In genomic region chr11:53794015-53794414, GRCm38 (mm10) we compare ENCODE assay signal across 10 mouse cellular contexts. TPM values are rescaled to one million over a fixed set of nuclear protein-coding genes. Genes with fewer than 3 reads are reported as not detected.
DNase-seq lines count a peak whose midpoint lies in the region; ATAC-seq and TF ChIP-seq lines count a peak whose summit lies in the region.
"Had no signal": no experiment of that assay in that cellular context is flagged by ENCODE, and none has a peak within 500 bp of the region (broad histone marks: within the 10 kb centered on the region; RNA-seq: fewer than 3 reads in every experiment).

No protein-coding gene starts in this region.

- 72% methylated on average over 3 of the region's 3 CpGs for WGBS in kidney, postnatal 0 days
- 86% methylated on average over 3 of the region's 3 CpGs for WGBS in midbrain, postnatal 0 days

- no peak overlapping the region for H3K4me2 ChIP-seq in kidney, postnatal 0 days (ENCODE audit: low read length)
- H3K4me2 ChIP-seq in midbrain, postnatal 0 days (ENCODE audit: low read depth, low read length, poor library complexity, severe bottlenecking) = no peak overlapping the region
- H3K4me2 ChIP-seq: embryonic facial prominence, embryonic 12.5 days had no signal

- ATAC-seq in kidney, postnatal 0 days (replicated peaks; ENCODE audit: low FRiP score, low read depth) = no peak
- no peak for ATAC-seq in midbrain, postnatal 0 days (ENCODE audit: low FRiP score)

- no peak for DNase-seq in kidney, postnatal 0 days (ENCODE audit: low spot score)
- DNase-seq in kidney, adult 9 months = no peak
- DNase-seq in NIH3T3 (ENCODE audit: low read depth) = peak; percentile 16
- peak; percentile 33 for DNase-seq in liver
- peak; percentile 52 to 76 for DNase-seq in spleen, postnatal 4 days (ENCODE audit: low spot score in 2 of 2)
- DNase-seq in yolk sac, embryonic 10.5 days (ENCODE audit: low spot score) = no peak
- no peak for DNase-seq in midbrain, postnatal 0 days (ENCODE audit: low spot score)
- no peak for DNase-seq in urinary bladder, postnatal 10 days (ENCODE audit: low spot score)

- no peaks in the 10 kb centered on the region for H3K9me3 ChIP-seq in kidney, postnatal 0 days (replicated peaks; ENCODE audit: low read length)
- H3K9me3 ChIP-seq in midbrain, postnatal 0 days (ENCODE audit: low read length) = no peaks in the 10 kb centered on the region
- H3K9me3 ChIP-seq: embryonic facial prominence, embryonic 12.5 days had no signal

- peaks cover 27% of the 10 kb centered on the region for H3K4me1 ChIP-seq in kidney, postnatal 0 days (replicated peaks; ENCODE audit: insufficient read depth, low read length)
- peaks cover 7% of the 10 kb centered on the region; the same call in 1 of the 2 replicates for H3K4me1 ChIP-seq in midbrain, postnatal 0 days (ENCODE audit: insufficient read depth, low read length)

- TF ChIP-seq CTCF in kidney, postnatal 0 days (IDR thresholded peaks at IDR 0.05; ENCODE audit: low read depth) = no peak
- no peak for TF ChIP-seq CTCF in midbrain, postnatal 0 days (IDR thresholded peaks at IDR 0.05)

- no peaks in the 10 kb centered on the region for H3K27me3 ChIP-seq in kidney, postnatal 0 days (ENCODE audit: insufficient read depth, low read length)
- H3K27me3 ChIP-seq in midbrain, postnatal 0 days (ENCODE audit: insufficient read depth, low read length) = no peaks in the 10 kb centered on the region
- H3K27me3 ChIP-seq: embryonic facial prominence, embryonic 12.5 days had no signal

- H3K9ac ChIP-seq in kidney, postnatal 0 days (ENCODE audit: low read depth, low read length) = no peak overlapping the region
- no peak overlapping the region for H3K9ac ChIP-seq in midbrain, postnatal 0 days (replicated peaks; ENCODE audit: low read length, poor library complexity, severe bottlenecking)
- H3K9ac ChIP-seq: embryonic facial prominence, embryonic 12.5 days had no signal

- peak overlapping the region; percentile 67 for H3K27ac ChIP-seq in kidney, postnatal 0 days
- no peak overlapping the region for H3K27ac ChIP-seq in midbrain, postnatal 0 days (ENCODE audit: low read depth, low read length)
- H3K27ac ChIP-seq: embryonic facial prominence, embryonic 12.5 days; left cerebral cortex, adult 2 months had no signal

- H3K4me3 ChIP-seq in kidney, postnatal 0 days (replicated peaks; ENCODE audit: low read depth, low read length) = no peak overlapping the region
- H3K4me3 ChIP-seq in midbrain, postnatal 0 days (ENCODE audit: low read depth, low read length) = no peak overlapping the region
- H3K4me3 ChIP-seq: embryonic facial prominence, embryonic 12.5 days; left cerebral cortex, adult 2 months had no signal

- H3K36me3 ChIP-seq in kidney, postnatal 0 days (ENCODE audit: insufficient read depth, low read length) = no peaks in the 10 kb centered on the region
- no peaks in the 10 kb centered on the region for H3K36me3 ChIP-seq in midbrain, postnatal 0 days (ENCODE audit: insufficient read depth, low read length)
- H3K36me3 ChIP-seq: embryonic facial prominence, embryonic 12.5 days had no signal

RNA-seq across cellular contexts. Expression of gene Gm17334, which starts 21.0 kb away (rescaled TPM):
- polyA plus RNA-seq in kidney, postnatal 0 days (2015; fragmentation: Nextera tagmentation; extraction: Ambion mirVana) = 0.20 and 0.21 TPM in 2 replicates
- total RNA-seq in midbrain, postnatal 0 days (2014; rRNA removed) = 0.57 TPM in 1 of 2 replicates, not detected in the other
- polyA plus RNA-seq in midbrain, postnatal 0 days (2015; fragmentation: Nextera tagmentation; extraction: Ambion mirVana) = not detected in 2 replicates
- polyA plus RNA-seq: embryonic facial prominence, embryonic 12.5 days had no signal

RNA-seq across cellular contexts. Expression of gene Irf1, which starts 24.2 kb away (rescaled TPM):
- 14.0 and 17.9 TPM in 2 replicates for polyA plus RNA-seq in kidney, postnatal 0 days (2015; fragmentation: Nextera tagmentation; extraction: Ambion mirVana)
- 0.93 and 3.2 TPM in 2 replicates for total RNA-seq in midbrain, postnatal 0 days (2014; rRNA removed)
- 3.2 and 4.0 TPM in 2 replicates for polyA plus RNA-seq in midbrain, postnatal 0 days (2015; fragmentation: Nextera tagmentation; extraction: Ambion mirVana)

Comparison
In these comparisons a context has a peak if more than half of its experiments do, and no peak if none do; other contexts are left out.
1. DNase-seq: peak in NIH3T3 (single experiment), liver (single experiment) and spleen, postnatal 4 days (2 of 2); none in kidney, postnatal 0 days (single experiment), kidney, adult 9 months (single experiment), yolk sac, embryonic 10.5 days (single experiment), midbrain, postnatal 0 days (single experiment) and urinary bladder, postnatal 10 days (single experiment).